Mouse (Mus musculus) heart, adult 9 months (tissue): Measurements from ENCODE around the gene Tigd3.

Experiments
- DNase-seq, 2 experiments: peaks; one replicate each; pipeline ENCODE4 v3.0.0; 2022; ENCODE audit warnings: low spot score in 2 of 2

The Tigd3 gene

GRCm38 (mm10) chr19:5847306-5847796, 46.6 kb downstream of the Tigd3 start:
- DNase-seq: peak in 1 of 2 experiments; percentile 54

- DNase-seq: peak; percentile 96 to 97
Observed at GRCm38 (mm10) chr19:5846557-5847305, 47.2 kb downstream of the Tigd3 start.

GRCm38 (mm10) chr19:5846154-5846553, 47.8 kb downstream of the Tigd3 start:
- DNase-seq: peak in 1 of 2 experiments; percentile 62

GRCm38 (mm10) chr19:5845319-5846135, 48.4 kb downstream of the Tigd3 start:
- DNase-seq: peak; percentile 98 to 99

- no peak for DNase-seq
Observed at GRCm38 (mm10) chr19:5844831-5845318, 49.1 kb downstream of the Tigd3 start.

GRCm38 (mm10) chr19:5843781-5844691, 49.9 kb downstream of the Tigd3 start:
- peak in 1 of 2 experiments; percentile 46 for DNase-seq

- DNase-seq: peak in 1 of 2 experiments; percentile 62
Observed at GRCm38 (mm10) chr19:5842785-5843730, 50.9 kb downstream of the Tigd3 start.

- DNase-seq: peak in 1 of 2 experiments; percentile 31
Observed at GRCm38 (mm10) chr19:5841999-5842784, 51.8 kb downstream of the Tigd3 start.

- peak in 1 of 2 experiments; percentile 73 for DNase-seq
Observed at GRCm38 (mm10) chr19:5841389-5841946, 52.5 kb downstream of the Tigd3 start.
